22 mouse cellular contexts compared by ENCODE assay signal in the genomic region with DNA sequence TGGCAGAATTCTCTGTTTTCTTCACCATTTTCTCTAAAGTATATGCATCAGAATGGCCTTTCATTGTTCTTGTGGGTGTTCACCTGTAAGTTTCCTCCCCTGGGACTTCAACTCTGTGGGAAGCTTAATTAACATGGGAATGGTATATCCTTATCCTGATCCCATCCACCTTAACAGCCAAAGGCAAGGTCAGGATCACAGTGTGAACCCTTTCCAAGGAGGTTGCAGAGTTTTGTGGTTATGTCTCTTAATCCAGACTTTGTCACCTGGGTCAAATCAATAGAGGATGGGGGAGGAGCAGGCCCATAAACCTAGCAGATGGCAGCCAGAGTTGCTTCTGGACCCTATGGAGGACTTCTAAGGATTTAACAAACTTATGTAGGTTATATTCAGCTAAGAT.
"Had no signal": no experiment of that assay in that cellular context is flagged by ENCODE, and none has a peak within 500 bp of the region (broad histone marks: within the 10 kb centered on the region; RNA-seq: fewer than 3 reads in every experiment).

No protein-coding gene starts in this region.

- H3K4me1 ChIP-seq: heart, embryonic 12.5 days; hindbrain, embryonic 10.5 days; hindbrain, embryonic 12.5 days; intestine, embryonic 15.5 days; limb, embryonic 13.5 days; limb, embryonic 15.5 days; liver, embryonic 12.5 days had no signal

- H3K36me3 ChIP-seq: heart, embryonic 12.5 days; hindbrain, embryonic 10.5 days; hindbrain, embryonic 12.5 days; intestine, embryonic 15.5 days; limb, embryonic 13.5 days; limb, embryonic 15.5 days; liver, embryonic 12.5 days had no signal

- H3K27me3 ChIP-seq: heart, embryonic 12.5 days; hindbrain, embryonic 12.5 days; intestine, embryonic 15.5 days; limb, embryonic 13.5 days; limb, embryonic 15.5 days; liver, embryonic 12.5 days had no signal

- H3K27ac ChIP-seq: heart, adult 2 months; hindbrain, embryonic 10.5 days; hindbrain, embryonic 12.5 days; hindbrain, embryonic 14.5 days; intestine, embryonic 15.5 days; left cerebral cortex, adult 2 months; limb, embryonic 13.5 days; limb, embryonic 15.5 days; liver, embryonic 12.5 days; liver, embryonic 14.5 days had no signal

- ATAC-seq: hindbrain, embryonic 16.5 days; inflammation-experienced regulatory T-cells, adult 6 months; intestine, embryonic 15.5 days; intestine, postnatal 0 days; liver, embryonic 12.5 days had no signal

- H3K9me3 ChIP-seq: heart, embryonic 12.5 days; hindbrain, embryonic 10.5 days; hindbrain, embryonic 12.5 days; intestine, embryonic 15.5 days; limb, embryonic 13.5 days; limb, embryonic 15.5 days; liver, embryonic 12.5 days had no signal

- H3K4me3 ChIP-seq: heart, adult 2 months; heart, embryonic 12.5 days; hindbrain, embryonic 10.5 days; hindbrain, embryonic 12.5 days; intestine, embryonic 15.5 days; left cerebral cortex, adult 2 months; limb, embryonic 13.5 days; limb, embryonic 15.5 days; liver, embryonic 12.5 days had no signal

- H3K9ac ChIP-seq: heart, embryonic 12.5 days; hindbrain, embryonic 12.5 days; hindbrain, embryonic 14.5 days; intestine, embryonic 15.5 days; limb, embryonic 13.5 days; limb, embryonic 15.5 days; liver, embryonic 12.5 days; liver, embryonic 14.5 days had no signal

- H3K4me2 ChIP-seq: heart, embryonic 12.5 days; hindbrain, embryonic 12.5 days; hindbrain, embryonic 14.5 days; intestine, embryonic 15.5 days; limb, embryonic 13.5 days; limb, embryonic 15.5 days; liver, embryonic 12.5 days had no signal

- DNase-seq: gastrocnemius, postnatal 14 days; heart, adult 2 months; heart, postnatal 10 days; heart, postnatal 4 days; kidney, adult 18-20 months; kidney, adult 8-10 months; kidney, postnatal 10 days; kidney, postnatal 25 days; left cerebral cortex, postnatal 4 days had no signal
